Mouse (Mus musculus) midbrain, embryonic 12.5 days (tissue): ENCODE results near the gene Mrpl54. TPM values are rescaled to one million over a fixed set of nuclear protein-coding genes. Genes with fewer than 3 reads are reported as not detected.

Experiments used
- ATAC-seq: fragments of 200-750 bp; cut with Nextera tagmentation; 2 replicates; pipeline ENCODE4 v1.8.0; 2017; ENCODE audit warnings: low read depth, moderate TSS enrichment, moderate library complexity; ENCODE audit not compliant: low FRiP score
- H3K27ac ChIP-seq: fragments of 300-500 bp; sonication (generic); replicated peaks from 2 replicates; pipeline ENCODE4 v1.5.1; 2016; ENCODE audit warnings: mild to moderate bottlenecking
- H3K27me3 ChIP-seq: fragments of 300-500 bp; sonication (generic); 2 replicates; pipeline ENCODE4 v1.6.1; 2016; ENCODE audit warnings: mild to moderate bottlenecking
- H3K36me3 ChIP-seq: fragments of 300-500 bp; sonication (generic); 2 replicates; pipeline ENCODE4 v1.6.1; 2016
- H3K4me1 ChIP-seq: fragments of 300-500 bp; sonication (generic); 2 replicates; pipeline ENCODE4 v1.6.1; 2016
- H3K4me2 ChIP-seq: fragments of 300-500 bp; sonication (generic); replicated peaks from 2 replicates; pipeline ENCODE4 v1.6.1; 2016; ENCODE audit warnings: mild to moderate bottlenecking, moderate library complexity
- H3K4me3 ChIP-seq: fragments of 300-500 bp; sonication (generic); 2 replicates; pipeline ENCODE4 v1.5.1; 2016; ENCODE audit warnings: mild to moderate bottlenecking
- H3K9ac ChIP-seq: fragments of 300-500 bp; sonication (generic); replicated peaks from 2 replicates; pipeline ENCODE4 v1.6.1; 2016; ENCODE audit warnings: mild to moderate bottlenecking, moderate library complexity
- H3K9me3 ChIP-seq: fragments of 300-500 bp; sonication (generic); 2 replicates; pipeline ENCODE4 v1.6.1; 2016; ENCODE audit warnings: mild to moderate bottlenecking
- WGBS: fragments of 180-500 bp; shearing (Covaris S2); methylation state at CpG from one replicate; pipeline ENCODE4 v1.1.7; 2016; 5-methylcytosine and 5-hydroxymethylcytosine counted together
- polyA plus RNA-seq: library from polyadenylated mRNA; unstranded; fragments of >200 nt; fragmentation: Nextera tagmentation; extraction: Ambion mirVana; gene quantifications from 2 replicates; pipeline ENCODE4 v1.2.1, GENCODE M21; 2016

Mrpl54 gene
- polyA plus RNA-seq, 1 experiment from 2014 or later, result 168 TPM

- Histone ChIP-seq H3K36me3 (0 out of 2 replicates have a peak, but pooled peaks cover 3% of the 10 kb centered on the region), H3K9me3 (no peaks in the 10 kb centered on the region), H3K9ac (no peak overlapping the region), H3K27me3 (peaks cover 37% of the 10 kb centered on the region), H3K4me2 (no peak overlapping the region), H3K4me1 (no peaks in the 10 kb centered on the region), H3K27ac (no peak overlapping the region), H3K4me3 (no peak overlapping the region)
- ATAC-seq, result no peak
- WGBS, result 56% methylated on average over 10 of the region's 10 CpGs
Measured at GRCm38 (mm10) chr10:81279496-81279895, 12.8 kb upstream of the Mrpl54 start.

GRCm38 (mm10) chr10:81277676-81278075 lies 10.9 kb upstream of the Mrpl54 start:
- H3K4me2 ChIP-seq, result no peak overlapping the region
- H3K27me3 ChIP-seq, result peaks cover 19% of the 10 kb centered on the region; the same call in 1 of the 2 replicates
- WGBS, result 79% methylated on average over 22 of the region's 22 CpGs
- H3K4me1 ChIP-seq, result no peaks in the 10 kb centered on the region
- no peak overlapping the region for H3K27ac ChIP-seq
- ATAC-seq, result no peak
- H3K4me3 ChIP-seq, result no peak overlapping the region
- no peaks in the 10 kb centered on the region for H3K9me3 ChIP-seq
- H3K36me3 ChIP-seq, result peaks cover 12% of the 10 kb centered on the region
- H3K9ac ChIP-seq, result no peak overlapping the region

- Histone ChIP-seq H3K4me1 (peaks cover 4% of the 10 kb centered on the region), H3K4me3 (no peak overlapping the region), H3K36me3 (peaks cover 34% of the 10 kb centered on the region), H3K27ac (no peak overlapping the region), H3K9me3 (no peaks in the 10 kb centered on the region), H3K27me3 (no peaks in the 10 kb centered on the region), H3K4me2 (no peak overlapping the region), H3K9ac (no peak overlapping the region)
- ATAC-seq, result no peak
- 95% methylated on average over 19 of the region's 19 CpGs for WGBS
Measured at GRCm38 (mm10) chr10:81273842-81274241, 7.1 kb upstream of the Mrpl54 start.

GRCm38 (mm10) chr10:81272356-81272755 lies 5.6 kb upstream of the Mrpl54 start:
- Histone ChIP-seq H3K4me3 (no peak overlapping the region), H3K4me1 (peaks cover 11% of the 10 kb centered on the region), H3K9ac (no peak overlapping the region), H3K36me3 (peaks cover 34% of the 10 kb centered on the region), H3K27me3 (no peaks in the 10 kb centered on the region), H3K9me3 (no peaks in the 10 kb centered on the region), H3K4me2 (no peak overlapping the region), H3K27ac (no peak overlapping the region)
- no peak for ATAC-seq
- 98% methylated on average over 21 of the region's 21 CpGs for WGBS

GRCm38 (mm10) chr10:81268643-81269412 lies 2.1 kb upstream of the Mrpl54 start:
- H3K9ac ChIP-seq, result peak overlapping the region; percentile 79
- H3K4me3 ChIP-seq, result peak overlapping the region; percentile 63
- H3K27me3 ChIP-seq, result no peaks in the 10 kb centered on the region
- peaks cover 47% of the 10 kb centered on the region for H3K36me3 ChIP-seq
- no peaks in the 10 kb centered on the region for H3K9me3 ChIP-seq
- ATAC-seq, result no peak
- peaks cover 15% of the 10 kb centered on the region for H3K4me1 ChIP-seq
- 80% methylated on average over 16 of the region's 16 CpGs for WGBS
- H3K27ac ChIP-seq, result no peak overlapping the region
- peak overlapping the region; percentile 79 for H3K4me2 ChIP-seq

- Histone ChIP-seq H3K4me1 (peaks cover 15% of the 10 kb centered on the region), H3K9ac (peak overlapping the region; percentile 79), H3K27ac (no peak overlapping the region), H3K27me3 (no peaks in the 10 kb centered on the region), H3K36me3 (peaks cover 49% of the 10 kb centered on the region), H3K4me2 (peak overlapping the region; percentile 79), H3K9me3 (no peaks in the 10 kb centered on the region), H3K4me3 (peak overlapping the region; percentile 63)
- peak; percentile 35; the same call in 1 of the 2 replicates for ATAC-seq
- WGBS, result 4% methylated on average over 23 of the region's 23 CpGs
Measured at GRCm38 (mm10) chr10:81268056-81268455, 1.3 kb upstream of the Mrpl54 start.

- no peak for ATAC-seq
- WGBS, result 98% methylated on average over 8 of the region's 8 CpGs
- peak overlapping the region; percentile 74; the same call in 1 of the 2 replicates for H3K4me3 ChIP-seq
- peaks cover 3% of the 10 kb centered on the region; the same call in 1 of the 2 replicates for H3K9me3 ChIP-seq
- H3K4me1 ChIP-seq, result peaks cover 15% of the 10 kb centered on the region
- H3K9ac ChIP-seq, result peak overlapping the region; percentile 7; the same call in 1 of the 2 replicates
- H3K27ac ChIP-seq, result no peak overlapping the region
- peaks cover 4% of the 10 kb centered on the region for H3K27me3 ChIP-seq
- peak overlapping the region; percentile 63 for H3K4me2 ChIP-seq
- H3K36me3 ChIP-seq, result peaks cover 40% of the 10 kb centered on the region
Measured at GRCm38 (mm10) chr10:81265540-81265939, 1.2 kb downstream of the Mrpl54 start.

GRCm38 (mm10) chr10:81261025-81261424 lies 5.7 kb downstream of the Mrpl54 start:
- H3K4me2 ChIP-seq, result no peak overlapping the region
- H3K4me3 ChIP-seq, result no peak overlapping the region
- H3K36me3 ChIP-seq, result peaks cover 40% of the 10 kb centered on the region
- no peak for ATAC-seq
- H3K27me3 ChIP-seq, result peaks cover 48% of the 10 kb centered on the region
- H3K9ac ChIP-seq, result no peak overlapping the region
- H3K9me3 ChIP-seq, result peaks cover 4% of the 10 kb centered on the region; the same call in 1 of the 2 replicates
- WGBS, result 94% methylated on average over 4 of the region's 4 CpGs
- no peak overlapping the region for H3K27ac ChIP-seq
- peaks cover 26% of the 10 kb centered on the region for H3K4me1 ChIP-seq

- peaks cover 63% of the 10 kb centered on the region for H3K27me3 ChIP-seq
- 0 out of 2 replicates have a peak overlapping the region, but pooled peaks have one; percentile 3 for H3K4me2 ChIP-seq
- peaks cover 22% of the 10 kb centered on the region for H3K4me1 ChIP-seq
- no peak overlapping the region for H3K27ac ChIP-seq
- peaks cover 4% of the 10 kb centered on the region; the same call in 1 of the 2 replicates for H3K9me3 ChIP-seq
- WGBS, result 45% methylated on average over 21 of the region's 21 CpGs
- no peak overlapping the region; the same call in 1 of the 2 replicates for H3K9ac ChIP-seq
- peaks cover 30% of the 10 kb centered on the region for H3K36me3 ChIP-seq
- ATAC-seq, result no peak; the same call in 1 of the 2 replicates
- H3K4me3 ChIP-seq, result no peak overlapping the region
Measured at GRCm38 (mm10) chr10:81259225-81259884, 7.4 kb downstream of the Mrpl54 start.

GRCm38 (mm10) chr10:81257158-81258039 lies 9.3 kb downstream of the Mrpl54 start:
- peaks cover 10% of the 10 kb centered on the region; the same call in 1 of the 2 replicates for H3K36me3 ChIP-seq
- H3K9me3 ChIP-seq, result peaks cover 4% of the 10 kb centered on the region; the same call in 1 of the 2 replicates
- 2% methylated on average over 62 of the region's 62 CpGs for WGBS
- peak overlapping the region; percentile 71 for H3K4me2 ChIP-seq
- H3K4me3 ChIP-seq, result peak overlapping the region; percentile 47
- H3K27ac ChIP-seq, result no peak overlapping the region
- no peak for ATAC-seq
- H3K9ac ChIP-seq, result peak overlapping the region; percentile 20
- H3K4me1 ChIP-seq, result peaks cover 31% of the 10 kb centered on the region
- peaks cover 83% of the 10 kb centered on the region for H3K27me3 ChIP-seq

GRCm38 (mm10) chr10:81254886-81255285 lies 11.8 kb downstream of the Mrpl54 start:
- Histone ChIP-seq H3K9ac (no peak overlapping the region), H3K4me1 (peaks cover 35% of the 10 kb centered on the region), H3K27me3 (peaks cover 95% of the 10 kb centered on the region), H3K4me2 (no peak overlapping the region), H3K4me3 (no peak overlapping the region), H3K27ac (no peak overlapping the region), H3K9me3 (no peaks in the 10 kb centered on the region), H3K36me3 (no peaks in the 10 kb centered on the region)
- 61% methylated on average over 1 of the region's 1 CpGs for WGBS
- ATAC-seq, result no peak
